Mouse (Mus musculus): ENCODE measurements around the gene Olfr885. TPM values are rescaled to one million over a fixed set of nuclear protein-coding genes. Genes with fewer than 3 reads are reported as not detected.

Olfr885 gene
- not detected in 2 replicates for polyA plus RNA-seq (2015; fragmentation: Nextera tagmentation; extraction: Ambion mirVana)

GRCm38 (mm10) chr9:38061022-38061421 lies at the start of gene Olfr885:
Gene Olfr885 (plus strand): TSS chr9:38061322.

GRCm38 (mm10) chr9:38025508-38025907 lies 35.6 kb upstream of the Olfr885 start, which contains the start of gene Olfr883:
Gene Olfr883 (plus strand): TSS chr9:38025808.

GRCm38 (mm10) chr9:38046255-38046654 lies 14.9 kb upstream of the Olfr885 start, which contains the start of gene Olfr884:
Gene Olfr884 (plus strand): TSS chr9:38046555.

GRCm38 (mm10) chr9:38083772-38084171 lies 22.6 kb downstream of the Olfr885 start, which contains the start of gene Olfr887:
Gene Olfr887 (plus strand): TSS chr9:38084072.

GRCm38 (mm10) chr9:38107828-38108227 lies 46.7 kb downstream of the Olfr885 start, which contains the start of gene Olfr888:
Gene Olfr888 (plus strand): TSS chr9:38108128.

Other genes with a start within 250 kb of the Olfr885 start
- not detected in 2 replicates for gene Olfr877, start 207.1 kb upstream of the Olfr885 start, polyA plus RNA-seq (2015; fragmentation: Nextera tagmentation; extraction: Ambion mirVana)
- not detected in 2 replicates for gene Olfr145, start 164.6 kb upstream of the Olfr885 start, polyA plus RNA-seq (2015; fragmentation: Nextera tagmentation; extraction: Ambion mirVana)
- gene Olfr878, start 143.5 kb upstream of the Olfr885 start, polyA plus RNA-seq (2015; fragmentation: Nextera tagmentation; extraction: Ambion mirVana) = not detected in 2 replicates
- not detected in 2 replicates for gene Olfr881, start 69.5 kb upstream of the Olfr885 start, polyA plus RNA-seq (2015; fragmentation: Nextera tagmentation; extraction: Ambion mirVana)
- not detected in 2 replicates for gene Olfr883, start 35.5 kb upstream of the Olfr885 start, polyA plus RNA-seq (2015; fragmentation: Nextera tagmentation; extraction: Ambion mirVana)
- not detected in 2 replicates for gene Olfr884, start 14.8 kb upstream of the Olfr885 start, polyA plus RNA-seq (2015; fragmentation: Nextera tagmentation; extraction: Ambion mirVana)
- not detected in 2 replicates for gene Olfr887, start 22.8 kb downstream of the Olfr885 start, polyA plus RNA-seq (2015; fragmentation: Nextera tagmentation; extraction: Ambion mirVana)
- gene Olfr888, start 46.8 kb downstream of the Olfr885 start, polyA plus RNA-seq (2015; fragmentation: Nextera tagmentation; extraction: Ambion mirVana) = not detected in 2 replicates
- 0.13 and 0.18 TPM in 2 replicates for gene Olfr889, start 53.9 kb downstream of the Olfr885 start, polyA plus RNA-seq (2015; fragmentation: Nextera tagmentation; extraction: Ambion mirVana)
- gene Olfr890, start 81.2 kb downstream of the Olfr885 start, polyA plus RNA-seq (2015; fragmentation: Nextera tagmentation; extraction: Ambion mirVana) = not detected in 2 replicates
- not detected in 2 replicates for gene Olfr891, start 119.5 kb downstream of the Olfr885 start, polyA plus RNA-seq (2015; fragmentation: Nextera tagmentation; extraction: Ambion mirVana)
- not detected in 2 replicates for gene Olfr893, start 147.0 kb downstream of the Olfr885 start, polyA plus RNA-seq (2015; fragmentation: Nextera tagmentation; extraction: Ambion mirVana)
- gene Olfr894, start 156.7 kb downstream of the Olfr885 start, polyA plus RNA-seq (2015; fragmentation: Nextera tagmentation; extraction: Ambion mirVana) = not detected in 2 replicates
- not detected in 2 replicates for gene Olfr143, start 191.5 kb downstream of the Olfr885 start, polyA plus RNA-seq (2015; fragmentation: Nextera tagmentation; extraction: Ambion mirVana)
- gene Olfr895, start 206.5 kb downstream of the Olfr885 start, polyA plus RNA-seq (2015; fragmentation: Nextera tagmentation; extraction: Ambion mirVana) = not detected in 2 replicates
- gene Olfr896-ps1, start 229.8 kb downstream of the Olfr885 start, polyA plus RNA-seq (2015; fragmentation: Nextera tagmentation; extraction: Ambion mirVana) = not detected in 2 replicates

Data from spleen, postnatal 0 days (tissue).